Mouse (Mus musculus) ZHBTc4 (cell line): ENCODE data around the gene Smarcd2.
"Not testable (repeated sequence)": the region's sequence is repeated elsewhere in the genome, so short reads cannot be mapped to it uniquely, and the experiment has no call there.

Experiments
- DNase-seq: peaks from one replicate; pipeline ENCODE4 v3.0.0-alpha.2; 2011; ENCODE audit warnings: low read depth, low spot score

Smarcd2 gene

GRCm38 (mm10) chr11:106246834-106247233 lies 25.9 kb downstream of the Smarcd2 start:
- DNase-seq = peak; percentile 73

- DNase-seq = not testable (repeated sequence)
These were observed 38.8 kb downstream of the Smarcd2 start for GRCm38 (mm10) chr11:106233978-106234377.

GRCm38 (mm10) chr11:106220603-106221002 lies 52.2 kb downstream of the Smarcd2 start:
- DNase-seq = no peak

GRCm38 (mm10) chr11:106216730-106217490 lies 55.9 kb downstream of the Smarcd2 start, which contains the start of gene Ddx42:
TSS of gene Ddx42 (plus strand) at chr11:106216926.
- peak; percentile 98 for DNase-seq

- peak; percentile 99 for DNase-seq
These were observed 56.6 kb downstream of the Smarcd2 start, which contains the start of gene Ccdc47 for GRCm38 (mm10) chr11:106215927-106216729. TSS of gene Ccdc47 (minus strand) at chr11:106216344.

- DNase-seq = no peak
These were observed 57.3 kb downstream of the Smarcd2 start for GRCm38 (mm10) chr11:106215450-106215859.

GRCm38 (mm10) chr11:106214856-106215255 lies 57.9 kb downstream of the Smarcd2 start:
- DNase-seq = no peak
